Mouse (Mus musculus): ENCODE measurements around the gene Tanc1.

Gene Tanc1

GRCm38 (mm10) chr2:59651801-59652200, 40.0 kb downstream of the Tanc1 start:
- no peak for DNase-seq (ENCODE audit: low spot score)

GRCm38 (mm10) chr2:59652702-59653101, 40.9 kb downstream of the Tanc1 start:
- DNase-seq (ENCODE audit: low spot score) = no peak

- no peak for DNase-seq (ENCODE audit: low spot score)
These were observed 41.7 kb downstream of the Tanc1 start for GRCm38 (mm10) chr2:59653306-59654165.

GRCm38 (mm10) chr2:59655471-59655870, 43.6 kb downstream of the Tanc1 start:
- no peak for DNase-seq (ENCODE audit: low spot score)

GRCm38 (mm10) chr2:59656680-59657079, 44.8 kb downstream of the Tanc1 start:
- no peak for DNase-seq (ENCODE audit: low spot score)

GRCm38 (mm10) chr2:59659686-59660085, 47.8 kb downstream of the Tanc1 start:
- no peak for DNase-seq (ENCODE audit: low spot score)

GRCm38 (mm10) chr2:59660891-59661805, 49.3 kb downstream of the Tanc1 start:
- no peak for DNase-seq (ENCODE audit: low spot score)

- DNase-seq (ENCODE audit: low spot score) = peak; percentile 64
These were observed 53.1 kb downstream of the Tanc1 start for GRCm38 (mm10) chr2:59664803-59665567.

GRCm38 (mm10) chr2:59666533-59666932, 54.7 kb downstream of the Tanc1 start:
- DNase-seq (ENCODE audit: low spot score) = no peak

- peak; percentile 75 for DNase-seq (ENCODE audit: low spot score)
These were observed 58.5 kb downstream of the Tanc1 start for GRCm38 (mm10) chr2:59670087-59671060.

- no peak for DNase-seq (ENCODE audit: low spot score)
These were observed 59.8 kb downstream of the Tanc1 start for GRCm38 (mm10) chr2:59671671-59672070.

GRCm38 (mm10) chr2:59672086-59672485, 60.2 kb downstream of the Tanc1 start:
- DNase-seq (ENCODE audit: low spot score) = no peak

GRCm38 (mm10) chr2:59672686-59673085, 60.8 kb downstream of the Tanc1 start:
- DNase-seq (ENCODE audit: low spot score) = no peak

- DNase-seq (ENCODE audit: low spot score) = peak; percentile 72
These were observed 61.5 kb downstream of the Tanc1 start for GRCm38 (mm10) chr2:59673351-59673750.

GRCm38 (mm10) chr2:59673877-59674276, 62.0 kb downstream of the Tanc1 start:
- DNase-seq (ENCODE audit: low spot score) = no peak

GRCm38 (mm10) chr2:59675270-59675995, 63.6 kb downstream of the Tanc1 start:
- peak; percentile 40 for DNase-seq (ENCODE audit: low spot score)

GRCm38 (mm10) chr2:59676041-59676440, 64.2 kb downstream of the Tanc1 start:
- no peak for DNase-seq (ENCODE audit: low spot score)

- DNase-seq (ENCODE audit: low spot score) = peak; percentile 63
These were observed 64.6 kb downstream of the Tanc1 start for GRCm38 (mm10) chr2:59676442-59676841.

GRCm38 (mm10) chr2:59679424-59680020, 67.7 kb downstream of the Tanc1 start:
- DNase-seq (ENCODE audit: low spot score) = no peak

GRCm38 (mm10) chr2:59680736-59681135, 68.9 kb downstream of the Tanc1 start:
- DNase-seq (ENCODE audit: low spot score) = peak; percentile 60
